Mouse (Mus musculus): ENCODE data around the gene Zfp229. TPM values are rescaled to one million over a fixed set of nuclear protein-coding genes. Genes with fewer than 3 reads are reported as not detected.
"Not testable (repeated sequence)": the region's sequence is repeated elsewhere in the genome, so short reads cannot be mapped to it uniquely, and the experiment has no call there.

Gene Zfp229
- polyA plus RNA-seq (2016; fragmentation: Nextera tagmentation; extraction: Ambion mirVana) = 6.8 and 7.9 TPM in 2 replicates

DNA sequence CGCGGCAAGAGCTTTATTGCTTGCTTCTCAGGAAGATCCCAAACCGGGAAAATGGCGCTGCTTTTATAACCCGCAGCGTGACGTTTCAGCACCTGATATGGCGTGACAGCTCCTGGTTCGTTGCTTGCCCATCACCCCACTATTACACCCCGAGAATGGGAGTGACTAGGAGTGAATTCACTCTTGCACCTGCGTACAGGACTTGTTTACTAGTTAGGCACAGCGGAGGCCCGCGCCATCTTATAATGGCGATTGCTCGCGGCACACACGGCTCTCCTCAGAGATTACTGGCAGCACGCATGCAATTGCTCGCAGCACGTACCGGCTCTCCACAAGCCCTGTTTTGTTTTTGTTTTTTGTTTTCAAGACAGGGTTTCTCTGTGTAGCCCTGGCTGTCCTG is at the start of gene Zfp229:
Gene Zfp229, plus strand, starts transcription at position 301 of the 400 bp plus-strand sequence.
- not testable (repeated sequence) for H3K4me1 ChIP-seq (replicated peaks); H3K36me3 ChIP-seq
- WGBS = 93% methylated on average over 16 of the region's 22 CpGs

DNA sequence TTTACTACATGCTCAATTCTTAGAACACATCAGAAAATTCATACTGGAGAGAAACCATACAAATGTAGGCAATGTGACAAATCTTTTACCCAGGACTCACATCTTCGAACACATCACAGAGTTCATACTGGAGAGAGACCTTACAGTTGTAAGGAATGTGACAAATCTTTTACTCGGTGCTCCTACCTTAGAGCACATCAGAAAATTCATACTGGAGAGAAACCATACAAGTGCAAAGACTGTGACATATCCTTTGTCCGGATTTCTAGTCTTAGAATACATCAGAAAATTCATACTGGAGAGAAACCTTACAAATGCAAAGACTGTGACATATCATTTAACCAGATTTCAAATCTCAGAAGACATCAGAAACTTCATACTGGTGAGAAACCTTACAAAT is 39.0 kb upstream of the Zfp229 start, which contains the start of gene Gm10226:
Gene Gm10226, plus strand, starts transcription at position 301 of the 400 bp plus-strand sequence.
- peaks cover 61% of the 10 kb centered on the region for H3K36me3 ChIP-seq

More for the DNA sequence above, at the start of gene Zfp229:
- DNase-seq (ENCODE audit: low spot score); H3K9me3 ChIP-seq; H3K27ac ChIP-seq; H3K4me3 ChIP-seq; H3K27me3 ChIP-seq (ENCODE audit: insufficient read depth, poor library complexity, severe bottlenecking): not testable (repeated sequence)

GRCm38 (mm10) chr17:21693342-21693741 is 37.3 kb upstream of the Zfp229 start:
- Histone ChIP-seq H3K27me3 (ENCODE audit: insufficient read depth, poor library complexity, severe bottlenecking) (no peaks in the 10 kb centered on the region), H3K4me1 (replicated peaks) (no peaks in the 10 kb centered on the region), H3K9me3 (no peaks in the 10 kb centered on the region), H3K4me3 (no peak overlapping the region), H3K36me3 (peaks cover 51% of the 10 kb centered on the region), H3K27ac (no peak overlapping the region)
- DNase-seq (ENCODE audit: low spot score) = no peak
- WGBS = 79% methylated on average over 3 of the region's 3 CpGs

More for the DNA sequence above, 39.0 kb upstream of the Zfp229 start, which contains the start of gene Gm10226:
- 88% methylated on average over 3 of the region's 3 CpGs for WGBS
- no peak for DNase-seq (ENCODE audit: low spot score)
- H3K27ac ChIP-seq = no peak within 1 kb of the TSS
- no peak within 1 kb of the TSS for H3K4me3 ChIP-seq
- no peaks in the 10 kb centered on the region for H3K9me3 ChIP-seq
- no peaks in the 10 kb centered on the region for H3K27me3 ChIP-seq (ENCODE audit: insufficient read depth, poor library complexity, severe bottlenecking)
- no peaks in the 10 kb centered on the region for H3K4me1 ChIP-seq (replicated peaks)

GRCm38 (mm10) chr17:21696073-21696472 is 34.5 kb upstream of the Zfp229 start:
- no peaks in the 10 kb centered on the region for H3K27me3 ChIP-seq (ENCODE audit: insufficient read depth, poor library complexity, severe bottlenecking)
- no peaks in the 10 kb centered on the region for H3K4me1 ChIP-seq (replicated peaks)
- H3K27ac ChIP-seq = no peak overlapping the region
- peaks cover 24% of the 10 kb centered on the region for H3K36me3 ChIP-seq
- no peaks in the 10 kb centered on the region for H3K9me3 ChIP-seq
- H3K4me3 ChIP-seq = no peak overlapping the region
- no peak for DNase-seq (ENCODE audit: low spot score)

DNA sequence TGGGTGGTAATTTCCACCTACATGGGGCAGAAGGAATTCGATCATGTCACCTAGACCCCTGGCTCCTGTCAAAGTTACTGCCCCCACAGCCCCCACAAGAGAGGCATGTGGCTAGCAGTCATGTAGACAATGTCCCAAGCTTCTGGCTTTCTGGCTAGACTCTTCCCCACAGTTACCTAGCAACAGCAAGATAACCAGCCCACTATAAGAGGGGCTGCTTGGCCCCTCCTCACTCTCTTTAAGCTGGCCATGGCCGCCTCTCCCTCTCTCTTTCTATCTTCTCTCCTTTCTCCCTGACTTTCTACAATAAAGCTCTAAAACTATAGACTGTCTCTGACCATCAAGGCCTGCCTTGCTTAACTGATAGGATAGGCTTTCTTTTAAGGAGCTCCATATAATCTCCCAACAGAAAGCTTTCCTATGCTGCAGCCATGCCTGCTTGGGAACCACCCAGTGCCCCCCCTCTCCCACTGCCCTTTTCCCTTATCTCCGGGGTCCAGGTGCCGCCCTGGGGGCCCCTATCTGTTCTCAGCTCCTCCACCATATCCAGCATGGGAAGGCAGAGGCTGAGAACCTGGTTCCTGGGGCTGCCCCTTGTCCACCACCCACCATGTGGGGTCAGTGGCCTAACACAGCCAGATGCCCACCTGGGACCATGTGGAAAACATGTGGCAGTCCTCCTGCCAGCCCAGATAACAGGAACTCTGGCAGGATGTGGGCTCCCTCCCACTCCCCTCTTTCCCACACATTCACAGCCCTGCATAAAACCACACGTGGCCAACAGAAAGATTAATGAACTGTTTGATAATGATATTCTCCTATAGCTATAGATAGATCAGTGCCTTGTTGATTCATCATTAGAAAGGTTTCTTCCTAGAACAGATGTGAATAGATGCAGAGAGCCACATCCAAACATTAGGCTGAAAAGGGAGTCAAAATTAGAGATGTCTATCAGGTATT is 28.0 kb upstream of the Zfp229 start:
- no peak overlapping the region for H3K4me3 ChIP-seq
- peaks cover 12% of the 10 kb centered on the region; the same call in 1 of the 2 replicates for H3K4me1 ChIP-seq (replicated peaks)
- no peak for DNase-seq (ENCODE audit: low spot score)
- no peaks in the 10 kb centered on the region for H3K36me3 ChIP-seq
- WGBS = 50% methylated on average over 5 of the region's 5 CpGs
- H3K27me3 ChIP-seq (ENCODE audit: insufficient read depth, poor library complexity, severe bottlenecking) = no peaks in the 10 kb centered on the region
- no peak overlapping the region for H3K27ac ChIP-seq
- no peaks in the 10 kb centered on the region for H3K9me3 ChIP-seq

DNA sequence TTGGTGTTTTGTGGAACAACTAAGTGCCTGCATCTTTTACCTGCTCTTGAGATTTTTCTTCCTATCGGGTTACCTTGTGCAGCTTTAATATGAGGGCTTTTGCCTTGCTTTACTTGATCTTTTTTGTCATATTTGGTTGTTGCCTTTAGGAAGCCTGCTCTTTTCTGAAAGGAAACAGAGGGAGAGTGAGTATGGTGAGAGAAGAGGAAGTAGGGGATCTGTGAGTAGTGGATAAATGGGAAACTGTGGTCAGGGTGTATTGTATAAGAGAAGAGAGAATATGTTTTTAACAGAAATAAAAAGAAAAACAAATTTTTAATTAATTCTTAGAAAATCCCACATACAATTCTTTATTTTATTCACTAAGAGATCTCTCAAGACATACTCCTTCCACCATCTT is 27.2 kb upstream of the Zfp229 start:
- H3K27me3 ChIP-seq (ENCODE audit: insufficient read depth, poor library complexity, severe bottlenecking) = no peaks in the 10 kb centered on the region
- no peak overlapping the region for H3K4me3 ChIP-seq
- no peaks in the 10 kb centered on the region for H3K36me3 ChIP-seq
- 80% methylated on average over 1 of the region's 1 CpGs for WGBS
- H3K4me1 ChIP-seq (replicated peaks) = peaks cover 15% of the 10 kb centered on the region
- DNase-seq (ENCODE audit: low spot score) = no peak
- H3K27ac ChIP-seq = no peak overlapping the region
- H3K9me3 ChIP-seq = no peaks in the 10 kb centered on the region

GRCm38 (mm10) chr17:21707343-21707996 is 23.1 kb upstream of the Zfp229 start, which contains the start of gene Zfp760:
Gene Zfp760, plus strand, starts transcription at chr17:21707741.
- Histone ChIP-seq H3K36me3 (peaks cover 25% of the 10 kb centered on the region), H3K4me3 (peak within 1 kb of the TSS; percentile 72), H3K27me3 (ENCODE audit: insufficient read depth, poor library complexity, severe bottlenecking) (no peaks in the 10 kb centered on the region), H3K27ac (peak within 1 kb of the TSS; percentile 94), H3K4me1 (replicated peaks) (peaks cover 22% of the 10 kb centered on the region), H3K9me3 (no peaks in the 10 kb centered on the region)
- WGBS = 5% methylated on average over 26 of the region's 26 CpGs
- DNase-seq (ENCODE audit: low spot score) = peak; percentile 88

DNA sequence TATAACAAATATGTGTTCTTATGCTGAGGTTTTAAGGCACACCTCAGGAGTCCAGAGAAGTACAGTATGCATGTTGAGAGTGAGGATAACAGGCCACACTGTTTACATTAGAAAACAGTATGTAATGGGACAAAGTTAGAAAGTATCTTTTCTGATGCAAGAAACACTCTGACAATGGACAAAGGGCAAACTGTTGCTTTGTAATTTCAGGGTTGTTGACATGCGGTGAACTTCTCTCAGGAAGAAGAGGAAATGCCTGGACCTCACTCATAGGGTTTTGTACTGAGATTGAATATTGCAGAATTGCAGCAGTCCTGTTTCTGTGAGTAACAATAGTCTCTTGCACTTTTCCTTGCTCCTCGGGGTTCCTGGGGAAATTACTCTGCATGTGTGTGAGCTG is 22.2 kb upstream of the Zfp229 start:
- Histone ChIP-seq H3K4me1 (replicated peaks) (peaks cover 19% of the 10 kb centered on the region), H3K9me3 (no peaks in the 10 kb centered on the region), H3K36me3 (peaks cover 29% of the 10 kb centered on the region), H3K27ac (peak overlapping the region; percentile 94), H3K27me3 (ENCODE audit: insufficient read depth, poor library complexity, severe bottlenecking) (no peaks in the 10 kb centered on the region), H3K4me3 (peak overlapping the region; percentile 72)
- no peak for DNase-seq (ENCODE audit: low spot score)
- WGBS = 46% methylated on average over 2 of the region's 2 CpGs

DNA sequence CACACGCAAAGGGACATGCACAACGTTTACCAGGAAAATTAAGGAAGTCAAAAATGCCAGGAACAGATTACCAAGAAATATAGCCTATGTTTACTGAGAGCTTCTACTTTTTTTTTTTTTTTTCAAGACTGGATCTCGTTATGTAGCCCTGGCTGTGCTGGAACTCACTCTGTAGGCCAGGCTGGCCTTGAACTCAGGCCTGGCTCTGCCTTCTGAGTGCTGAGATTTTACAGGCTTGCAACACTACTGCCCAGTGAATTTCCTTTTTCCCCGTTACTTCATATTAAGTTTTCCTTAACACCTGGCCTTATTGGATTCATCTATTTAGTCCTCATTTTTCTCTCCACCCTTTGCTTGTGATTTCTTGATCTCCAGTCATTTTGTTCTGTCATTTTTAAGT is 2.5 kb downstream of the Zfp229 start:
- Histone ChIP-seq H3K36me3 (peaks cover 11% of the 10 kb centered on the region), H3K4me3 (peak overlapping the region; percentile 69), H3K27me3 (ENCODE audit: insufficient read depth, poor library complexity, severe bottlenecking) (no peaks in the 10 kb centered on the region), H3K27ac (peak overlapping the region; percentile 93), H3K9me3 (no peaks in the 10 kb centered on the region), H3K4me1 (replicated peaks) (peaks cover 8% of the 10 kb centered on the region)
- WGBS = 85% methylated on average over 4 of the region's 4 CpGs
- no peak for DNase-seq (ENCODE audit: low spot score)

GRCm38 (mm10) chr17:21733529-21734031 is 3.0 kb downstream of the Zfp229 start:
- DNase-seq (ENCODE audit: low spot score) = peak; percentile 84
- Histone ChIP-seq H3K27ac (peak overlapping the region; percentile 93), H3K4me3 (peak overlapping the region; percentile 69), H3K9me3 (no peaks in the 10 kb centered on the region), H3K27me3 (ENCODE audit: insufficient read depth, poor library complexity, severe bottlenecking) (no peaks in the 10 kb centered on the region), H3K4me1 (replicated peaks) (peaks cover 8% of the 10 kb centered on the region), H3K36me3 (peaks cover 16% of the 10 kb centered on the region)
- WGBS = under 1% methylated on average over 27 of the region's 27 CpGs

- peaks cover 15% of the 10 kb centered on the region for H3K4me1 ChIP-seq (replicated peaks)
- DNase-seq (ENCODE audit: low spot score) = no peak
- peaks cover 2% of the 10 kb centered on the region; the same call in 1 of the 2 replicates for H3K36me3 ChIP-seq
- H3K4me3 ChIP-seq = no peak overlapping the region
- no peaks in the 10 kb centered on the region for H3K9me3 ChIP-seq
- H3K27me3 ChIP-seq (ENCODE audit: insufficient read depth, poor library complexity, severe bottlenecking) = no peaks in the 10 kb centered on the region
- 60% methylated on average over 2 of the region's 2 CpGs for WGBS
- H3K27ac ChIP-seq = no peak overlapping the region
These were observed 22.2 kb downstream of the Zfp229 start for GRCm38 (mm10) chr17:21752791-21753190.

- Histone ChIP-seq H3K27ac (peak overlapping the region; percentile 80), H3K36me3 (no peaks in the 10 kb centered on the region), H3K4me3 (peak overlapping the region; percentile 53), H3K4me1 (replicated peaks) (peaks cover 15% of the 10 kb centered on the region), H3K27me3 (ENCODE audit: insufficient read depth, poor library complexity, severe bottlenecking) (no peaks in the 10 kb centered on the region), H3K9me3 (no peaks in the 10 kb centered on the region)
- DNase-seq (ENCODE audit: low spot score) = peak; percentile 47
- WGBS = 14% methylated on average over 20 of the region's 20 CpGs
These were observed 23.0 kb downstream of the Zfp229 start for GRCm38 (mm10) chr17:21753342-21754208.

Data from hindbrain, embryonic 10.5 days (tissue).